Mouse (Mus musculus) liver, postnatal 0 days (tissue): ENCODE results near the gene Rnpepl1.

Experiments used
- CTCF ChIP-seq: sonication (generic); IDR thresholded peaks from 2 replicates; pipeline ENCODE4 v1.5.1; 2016; ENCODE audit warnings: antibody characterized with exemption, low read depth
- EP300 ChIP-seq: IDR thresholded peaks from 2 replicates; pipeline ENCODE4 v1.6.1; 2016; ENCODE audit warnings: antibody characterized with exemption, low read depth, mild to moderate bottlenecking

GRCm38 (mm10) chr1:92920474-92921200, 10.1 kb downstream of the Rnpepl1 start:
- TF ChIP-seq CTCF (no peak), EP300 (no peak)
